In the genomic region with DNA sequence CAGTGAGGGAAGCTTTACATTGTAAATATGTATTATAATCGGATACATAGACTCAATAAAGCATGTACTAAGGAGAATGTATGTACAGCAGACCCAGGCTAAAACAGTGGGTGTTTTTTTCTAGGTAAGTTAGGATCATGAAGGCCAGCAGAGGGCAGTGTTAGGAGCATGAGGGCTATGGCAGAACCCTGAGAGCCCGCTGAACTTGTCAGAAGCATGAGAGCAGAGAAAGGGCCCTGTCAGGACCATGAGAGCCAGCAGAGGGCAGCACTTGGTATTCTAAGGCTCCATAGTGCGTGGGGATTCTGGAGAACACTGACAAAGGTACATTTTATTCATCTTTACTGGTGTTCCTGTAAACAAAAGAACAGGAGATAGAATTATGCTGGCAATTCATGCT, we compare ENCODE assay signal across 9 mouse cellular contexts. TPM values are rescaled to one million over a fixed set of nuclear protein-coding genes. Genes with fewer than 3 reads are reported as not detected.
A peak's percentile ranks its signal among the peaks of the same experiment; 100 is the strongest.
DNase-seq lines count a peak whose midpoint lies in the region; ATAC-seq lines count a peak whose summit lies in the region.
"Had no signal": no experiment of that assay in that cellular context is flagged by ENCODE, and none has a peak within 500 bp of the region (broad histone marks: within the 10 kb centered on the region; RNA-seq: fewer than 3 reads in every experiment).

No protein-coding gene starts in this region.

- no peaks in the 10 kb centered on the region for H3K9me3 ChIP-seq in heart, embryonic 14.5 days (ENCODE audit: control insufficient read depth, low read length)
- no peaks in the 10 kb centered on the region for H3K9me3 ChIP-seq in liver, embryonic 11.5 days (ENCODE audit: control insufficient read depth, low read length)
- no peaks in the 10 kb centered on the region for H3K9me3 ChIP-seq in stomach, embryonic 14.5 days (ENCODE audit: control insufficient read depth, low read depth, low read length)

- WGBS in heart, embryonic 14.5 days = 6% methylated on average over 3 of the region's 3 CpGs
- WGBS in liver, embryonic 11.5 days = 10% methylated on average over 3 of the region's 3 CpGs
- WGBS in stomach, embryonic 14.5 days = 5% methylated on average over 3 of the region's 3 CpGs

- peak; percentile 76 for ATAC-seq in heart, embryonic 14.5 days (ENCODE audit: insufficient number of reproducible peaks, insufficient read depth, low FRiP score, low read depth)
- peak; percentile 73 for ATAC-seq in liver, embryonic 11.5 days (replicated peaks; ENCODE audit: low FRiP score)
- ATAC-seq in stomach, embryonic 14.5 days (ENCODE audit: insufficient number of reproducible peaks, insufficient read depth, low FRiP score, low read depth) = peak; percentile 77

- peaks cover 2 to 9% of the 10 kb centered on the region in 2 experiments; a peak in 3 of 4 replicates for H3K4me1 ChIP-seq in heart, embryonic 14.5 days (ENCODE audit: control insufficient read depth in 2 of 2, insufficient read depth in 2 of 2, low read length in 2 of 2)
- H3K4me1 ChIP-seq in liver, embryonic 11.5 days (replicated peaks; ENCODE audit: control insufficient read depth, insufficient read depth, low read length) = peaks cover 7% of the 10 kb centered on the region; the same call in 1 of the 2 replicates
- H3K4me1 ChIP-seq in stomach, embryonic 14.5 days (ENCODE audit: control insufficient read depth, insufficient read depth, low read length) = peaks cover 7% of the 10 kb centered on the region; the same call in 1 of the 2 replicates

- DNase-seq in CD4-positive, CD25-positive, alpha-beta regulatory T cell, adult 2 months (ENCODE audit: low read depth, low spot score) = peak; percentile 98
- peak; percentile 86 for DNase-seq in brain, embryonic 18.5 days (ENCODE audit: low read depth, low spot score)
- DNase-seq in fat pad, adult 2 months (ENCODE audit: extremely low read depth, low read depth, low spot score) = peak; percentile 66
- peak; percentile 96 for DNase-seq in kidney, postnatal 10 days
- peak; percentile 81 for DNase-seq in liver, embryonic 11.5 days (ENCODE audit: low spot score)
- peak; percentile 91 to 95 for DNase-seq in natural killer cell, adult 2 months (ENCODE audit: low spot score in 2 of 2)

- peaks cover 33% of the 10 kb centered on the region for H3K36me3 ChIP-seq in heart, embryonic 14.5 days (ENCODE audit: control insufficient read depth, insufficient read depth, low read length)
- peaks cover 17% of the 10 kb centered on the region for H3K36me3 ChIP-seq in liver, embryonic 11.5 days (ENCODE audit: control insufficient read depth, insufficient read depth, low read length)
- peaks cover 18% of the 10 kb centered on the region for H3K36me3 ChIP-seq in stomach, embryonic 14.5 days (ENCODE audit: control insufficient read depth, insufficient read depth, low read length)

- H3K27me3 ChIP-seq in heart, embryonic 14.5 days (ENCODE audit: control insufficient read depth, insufficient read depth, low read length) = no peaks in the 10 kb centered on the region
- no peaks in the 10 kb centered on the region for H3K27me3 ChIP-seq in liver, embryonic 11.5 days (replicated peaks; ENCODE audit: control insufficient read depth, insufficient read depth, low read length)
- H3K27me3 ChIP-seq in stomach, embryonic 14.5 days (ENCODE audit: control insufficient read depth, insufficient read depth, low read length) = no peaks in the 10 kb centered on the region

- no peak overlapping the region for H3K27ac ChIP-seq in heart, embryonic 14.5 days (replicated peaks in 1 of 2; ENCODE audit: control insufficient read depth in 1 of 2, insufficient read depth in 1 of 2, low read depth in 2 of 2, low read length in 2 of 2)
- no peak overlapping the region for H3K27ac ChIP-seq in liver, embryonic 11.5 days (ENCODE audit: low read depth, low read length)
- no peak overlapping the region for H3K27ac ChIP-seq in stomach, embryonic 14.5 days (ENCODE audit: low read length)

- no peak overlapping the region for H3K4me2 ChIP-seq in heart, embryonic 14.5 days (ENCODE audit: low read length)
- no peak overlapping the region for H3K4me2 ChIP-seq in liver, embryonic 11.5 days
- H3K4me2 ChIP-seq in stomach, embryonic 14.5 days (replicated peaks; ENCODE audit: low read depth, low read length) = no peak overlapping the region

- H3K4me3 ChIP-seq in heart, embryonic 14.5 days (ENCODE audit: control insufficient read depth in 1 of 2, insufficient read depth in 1 of 2, low read depth in 1 of 2, low read length in 2 of 2) = no peak overlapping the region
- H3K4me3 ChIP-seq in liver, embryonic 11.5 days (ENCODE audit: low read depth, low read length) = no peak overlapping the region
- no peak overlapping the region for H3K4me3 ChIP-seq in stomach, embryonic 14.5 days (ENCODE audit: low read depth, low read length)
- H3K4me3 ChIP-seq: erythroblast, embryonic 14.5 days had no signal

- H3K9ac ChIP-seq in heart, embryonic 14.5 days (ENCODE audit: low read length) = no peak overlapping the region
- no peak overlapping the region for H3K9ac ChIP-seq in liver, embryonic 11.5 days (ENCODE audit: low read depth, low read length)
- H3K9ac ChIP-seq in stomach, embryonic 14.5 days (replicated peaks; ENCODE audit: low read depth, low read length) = no peak overlapping the region

RNA-seq across cellular contexts. Expression of gene Ndufs1, which starts 4.4 kb away (rescaled TPM):
- polyA plus RNA-seq in heart, embryonic 14.5 days (2014; fragmentation: Nextera tagmentation; extraction: Ambion mirVana) = 382 and 415 TPM in 2 replicates
- polyA plus RNA-seq in liver, embryonic 11.5 days (2014; fragmentation: Nextera tagmentation; extraction: Ambion mirVana) = 184 and 197 TPM in 2 replicates
- polyA plus RNA-seq in stomach, embryonic 14.5 days (2014; fragmentation: Nextera tagmentation; extraction: Ambion mirVana) = 125 and 128 TPM in 2 replicates

RNA-seq across cellular contexts. Expression of gene Eef1b2, which starts 4.4 kb away (rescaled TPM):
- 358 and 403 TPM in 2 replicates for polyA plus RNA-seq in heart, embryonic 14.5 days (2014; fragmentation: Nextera tagmentation; extraction: Ambion mirVana)
- 694 and 775 TPM in 2 replicates for polyA plus RNA-seq in liver, embryonic 11.5 days (2014; fragmentation: Nextera tagmentation; extraction: Ambion mirVana)
- polyA plus RNA-seq in stomach, embryonic 14.5 days (2014; fragmentation: Nextera tagmentation; extraction: Ambion mirVana) = 670 and 693 TPM in 2 replicates

RNA-seq across cellular contexts. Expression of gene Gpr1, which starts 33.3 kb away (rescaled TPM):
- 0.09 and 0.20 TPM in 2 replicates for polyA plus RNA-seq in heart, embryonic 14.5 days (2014; fragmentation: Nextera tagmentation; extraction: Ambion mirVana)
- 0.09 and 0.14 TPM in 2 replicates for polyA plus RNA-seq in liver, embryonic 11.5 days (2014; fragmentation: Nextera tagmentation; extraction: Ambion mirVana)
- 0.13 TPM in 1 of 2 replicates, not detected in the other for polyA plus RNA-seq in stomach, embryonic 14.5 days (2014; fragmentation: Nextera tagmentation; extraction: Ambion mirVana)
- polyA plus RNA-seq: erythroblast, embryonic 14.5 days had no signal
